17 mouse cellular contexts compared by ENCODE assay signal in the genomic region with DNA sequence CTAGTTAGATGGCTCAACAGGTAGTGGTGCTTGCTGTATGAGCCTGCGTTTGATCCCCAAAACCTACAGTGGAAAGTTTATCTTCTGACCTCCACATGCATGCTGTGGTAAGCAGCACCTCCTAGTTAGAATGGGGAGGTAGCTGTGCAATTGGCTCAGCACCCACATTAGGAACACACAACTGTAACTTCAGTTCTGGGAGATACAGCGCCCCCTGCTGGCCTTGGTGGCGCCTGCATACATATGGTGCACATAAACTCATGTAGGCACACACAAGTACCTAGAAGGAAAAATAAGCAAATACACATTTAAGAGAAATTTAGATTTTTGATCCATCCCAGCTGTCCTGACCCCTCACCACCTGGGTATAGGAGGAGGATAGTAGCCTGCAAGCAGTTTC. TPM values are rescaled to one million over a fixed set of nuclear protein-coding genes. Genes with fewer than 3 reads are reported as not detected.
A peak's percentile ranks its signal among the peaks of the same experiment; 100 is the strongest.
DNase-seq lines count a peak whose midpoint lies in the region; ATAC-seq and TF ChIP-seq lines count a peak whose summit lies in the region.
"Had no signal": no experiment of that assay in that cellular context is flagged by ENCODE, and none has a peak within 500 bp of the region (broad histone marks: within the 10 kb centered on the region; RNA-seq: fewer than 3 reads in every experiment).

No protein-coding gene starts in this region.

- no peak overlapping the region for H3K9ac ChIP-seq in midbrain, postnatal 0 days (replicated peaks; ENCODE audit: low read length, poor library complexity, severe bottlenecking)
- H3K9ac ChIP-seq in midbrain, embryonic 14.5 days (replicated peaks; ENCODE audit: low read length), result no peak overlapping the region
- H3K9ac ChIP-seq: embryonic facial prominence, embryonic 13.5 days; hindbrain, embryonic 12.5 days; limb, embryonic 12.5 days; neural tube, embryonic 13.5 days had no signal

- ATAC-seq in midbrain, postnatal 0 days (ENCODE audit: low FRiP score), result no peak
- no peak for ATAC-seq in midbrain, embryonic 14.5 days (ENCODE audit: low FRiP score, low TSS enrichment)

- 75% methylated on average over 3 of the region's 3 CpGs for WGBS in kidney, adult 2 months
- WGBS in midbrain, postnatal 0 days, result 81% methylated on average over 3 of the region's 3 CpGs
- WGBS in midbrain, embryonic 14.5 days, result 78% methylated on average over 3 of the region's 3 CpGs

- TF ChIP-seq CTCF in kidney, adult 2 months (conservative IDR thresholded peaks at IDR 0.05; ENCODE audit: insufficient read depth, insufficient read length, low read depth, low read length), result 0 out of 2 replicates have a peak, but pooled peaks have one; percentile 8
- TF ChIP-seq CTCF in midbrain, postnatal 0 days (IDR thresholded peaks at IDR 0.05), result peak; percentile 48

- H3K27ac ChIP-seq in kidney, adult 2 months (ENCODE audit: insufficient read depth, low read depth, low read length), result no peak overlapping the region
- no peak overlapping the region for H3K27ac ChIP-seq in midbrain, postnatal 0 days (ENCODE audit: low read depth, low read length)
- H3K27ac ChIP-seq in midbrain, embryonic 14.5 days (replicated peaks; ENCODE audit: low read depth, low read length), result no peak overlapping the region
- H3K27ac ChIP-seq: embryonic facial prominence, embryonic 13.5 days; forebrain, embryonic 10.5 days; hindbrain, embryonic 12.5 days; limb, embryonic 12.5 days; neural tube, embryonic 13.5 days had no signal

- H3K36me3 ChIP-seq in kidney, adult 2 months (ENCODE audit: control insufficient read depth, insufficient read depth, low read length), result no peaks in the 10 kb centered on the region
- H3K36me3 ChIP-seq in midbrain, postnatal 0 days (ENCODE audit: insufficient read depth, low read length), result no peaks in the 10 kb centered on the region
- H3K36me3 ChIP-seq in midbrain, embryonic 14.5 days (ENCODE audit: control insufficient read depth, insufficient read depth, low read length), result no peaks in the 10 kb centered on the region
- H3K36me3 ChIP-seq: embryonic facial prominence, embryonic 13.5 days; forebrain, embryonic 10.5 days; hindbrain, embryonic 12.5 days; limb, embryonic 12.5 days; neural tube, embryonic 13.5 days had no signal

- DNase-seq in adrenal gland, postnatal 14 days, result peak; percentile 6
- DNase-seq in adrenal gland, postnatal 10 days, result no peak
- DNase-seq in kidney, adult 2 months, result no peak
- DNase-seq in kidney, adult 9 months, result no peak
- DNase-seq in midbrain, postnatal 0 days (ENCODE audit: low spot score), result no peak
- DNase-seq in midbrain, embryonic 14.5 days, result no peak
- DNase-seq in neural tube, embryonic 10.5 days (ENCODE audit: extremely low spot score, low spot score), result no peak
- DNase-seq in adrenal gland, postnatal 36 days, result no peak
- DNase-seq: cerebellum, adult 11-12 months; kidney, adult 11 months; thymus, postnatal 14 days had no signal

- no peaks in the 10 kb centered on the region for H3K4me1 ChIP-seq in kidney, adult 2 months (ENCODE audit: control insufficient read depth, insufficient read depth, low read length)
- no peaks in the 10 kb centered on the region for H3K4me1 ChIP-seq in midbrain, postnatal 0 days (ENCODE audit: insufficient read depth, low read length)
- no peaks in the 10 kb centered on the region for H3K4me1 ChIP-seq in midbrain, embryonic 14.5 days (ENCODE audit: control insufficient read depth, insufficient read depth, low read length)

- TF ChIP-seq POLR2A in kidney, adult 2 months (IDR thresholded peaks at IDR 0.05; ENCODE audit: low read depth, low read length), result no peak

- no peaks in the 10 kb centered on the region; the same call in 1 of the 2 replicates for H3K27me3 ChIP-seq in kidney, adult 2 months (replicated peaks; ENCODE audit: control insufficient read depth, insufficient read depth, low read length)
- H3K27me3 ChIP-seq in midbrain, postnatal 0 days (ENCODE audit: insufficient read depth, low read length), result no peaks in the 10 kb centered on the region
- no peaks in the 10 kb centered on the region for H3K27me3 ChIP-seq in midbrain, embryonic 14.5 days (ENCODE audit: control insufficient read depth, insufficient read depth, low read length)
- H3K27me3 ChIP-seq: limb, embryonic 12.5 days; neural tube, embryonic 13.5 days had no signal

- no peak overlapping the region for H3K4me3 ChIP-seq in kidney, adult 2 months (ENCODE audit: insufficient read depth, low read depth, low read length)
- no peak overlapping the region for H3K4me3 ChIP-seq in midbrain, postnatal 0 days (ENCODE audit: low read depth, low read length)
- H3K4me3 ChIP-seq in midbrain, embryonic 14.5 days (replicated peaks; ENCODE audit: low read depth, low read length), result no peak overlapping the region
- H3K4me3 ChIP-seq: embryonic facial prominence, embryonic 13.5 days; forebrain, embryonic 10.5 days; hindbrain, embryonic 12.5 days; limb, embryonic 12.5 days; megakaryocyte, embryonic 14.5 days; neural tube, embryonic 13.5 days had no signal

- no peaks in the 10 kb centered on the region for H3K9me3 ChIP-seq in midbrain, postnatal 0 days (ENCODE audit: low read length)
- no peaks in the 10 kb centered on the region for H3K9me3 ChIP-seq in midbrain, embryonic 14.5 days (ENCODE audit: control insufficient read depth, low read length)
- H3K9me3 ChIP-seq: embryonic facial prominence, embryonic 13.5 days; neural tube, embryonic 13.5 days had no signal

- no peak overlapping the region for H3K4me2 ChIP-seq in midbrain, postnatal 0 days (ENCODE audit: low read depth, low read length, poor library complexity, severe bottlenecking)
- H3K4me2 ChIP-seq in midbrain, embryonic 14.5 days (ENCODE audit: low read length), result no peak overlapping the region
- H3K4me2 ChIP-seq: embryonic facial prominence, embryonic 13.5 days; hindbrain, embryonic 12.5 days; limb, embryonic 12.5 days; neural tube, embryonic 13.5 days had no signal

RNA-seq across cellular contexts. Expression of a gene that starts 13.2 kb away (rescaled TPM):
- total RNA-seq in adrenal gland, postnatal 14 days (2021), result 92.6 and 92.9 TPM in 2 replicates
- 10 to 100 TPM; 86.6 to 97.6 TPM for total RNA-seq in adrenal gland, postnatal 10 days (2021)
- polyA plus RNA-seq in kidney, adult 2 months (2012; rRNA removed), result 132 and 160 TPM in 2 replicates
- 33.2 and 41.5 TPM in 2 replicates for total RNA-seq in midbrain, postnatal 0 days (2014; rRNA removed)
- polyA plus RNA-seq in midbrain, postnatal 0 days (2015; fragmentation: Nextera tagmentation; extraction: Ambion mirVana), result 95.5 and 101 TPM in 2 replicates
- polyA plus RNA-seq in midbrain, embryonic 14.5 days (2014; fragmentation: Nextera tagmentation; extraction: Ambion mirVana), result 95.6 and 106 TPM in 2 replicates
- 10 to 100 TPM; 76.3 to 85.9 TPM for total RNA-seq in adrenal gland, postnatal 36 days (2021)

RNA-seq across cellular contexts. Expression of a gene that starts 28.3 kb away (rescaled TPM):
- total RNA-seq in adrenal gland, postnatal 14 days (2021), result 9.9 and 11.1 TPM in 2 replicates
- 1 to 10 TPM; 4.1 to 4.4 TPM for total RNA-seq in adrenal gland, postnatal 10 days (2021)
- 1.7 and 2.6 TPM in 2 replicates for polyA plus RNA-seq in kidney, adult 2 months (2012; rRNA removed)
- 15.5 and 29.8 TPM in 2 replicates for total RNA-seq in midbrain, postnatal 0 days (2014; rRNA removed)
- 11.1 and 12.7 TPM in 2 replicates for polyA plus RNA-seq in midbrain, postnatal 0 days (2015; fragmentation: Nextera tagmentation; extraction: Ambion mirVana)
- 6.6 and 6.9 TPM in 2 replicates for polyA plus RNA-seq in midbrain, embryonic 14.5 days (2014; fragmentation: Nextera tagmentation; extraction: Ambion mirVana)
- 10 to 100 TPM; 34.8 to 42.3 TPM for total RNA-seq in adrenal gland, postnatal 36 days (2021)

RNA-seq across cellular contexts. Expression of a gene that starts 50.2 kb away (rescaled TPM):
- total RNA-seq in adrenal gland, postnatal 14 days (2021), result 259 and 262 TPM in 2 replicates
- total RNA-seq in adrenal gland, postnatal 10 days (2021), result 100 to 1,000 TPM; 228 to 254 TPM
- 129 and 144 TPM in 2 replicates for polyA plus RNA-seq in kidney, adult 2 months (2012; rRNA removed)
- total RNA-seq in midbrain, postnatal 0 days (2014; rRNA removed), result 103 and 118 TPM in 2 replicates
- 154 and 158 TPM in 2 replicates for polyA plus RNA-seq in midbrain, postnatal 0 days (2015; fragmentation: Nextera tagmentation; extraction: Ambion mirVana)
- 96.5 and 122 TPM in 2 replicates for polyA plus RNA-seq in midbrain, embryonic 14.5 days (2014; fragmentation: Nextera tagmentation; extraction: Ambion mirVana)
- 100 to 1,000 TPM; 232 to 275 TPM for total RNA-seq in adrenal gland, postnatal 36 days (2021)

RNA-seq across cellular contexts. Expression of a gene that starts 57.0 kb away (rescaled TPM):
- total RNA-seq in adrenal gland, postnatal 14 days (2021), result 80.4 and 83.1 TPM in 2 replicates
- total RNA-seq in adrenal gland, postnatal 10 days (2021), result 100 to 1,000 TPM in 1 of 2 experiments, 10 to 100 TPM in 1; 90.7 to 114 TPM
- 19.5 and 25.1 TPM in 2 replicates for polyA plus RNA-seq in kidney, adult 2 months (2012; rRNA removed)
- total RNA-seq in midbrain, postnatal 0 days (2014; rRNA removed), result 29.6 and 36.7 TPM in 2 replicates
- polyA plus RNA-seq in midbrain, postnatal 0 days (2015; fragmentation: Nextera tagmentation; extraction: Ambion mirVana), result 42.8 and 43.5 TPM in 2 replicates
- 49.6 and 50.0 TPM in 2 replicates for polyA plus RNA-seq in midbrain, embryonic 14.5 days (2014; fragmentation: Nextera tagmentation; extraction: Ambion mirVana)
- total RNA-seq in adrenal gland, postnatal 36 days (2021), result 10 to 100 TPM; 54.2 to 61.9 TPM
